Mouse (Mus musculus): ENCODE measurements around the gene Cx3cl1.

DNA sequence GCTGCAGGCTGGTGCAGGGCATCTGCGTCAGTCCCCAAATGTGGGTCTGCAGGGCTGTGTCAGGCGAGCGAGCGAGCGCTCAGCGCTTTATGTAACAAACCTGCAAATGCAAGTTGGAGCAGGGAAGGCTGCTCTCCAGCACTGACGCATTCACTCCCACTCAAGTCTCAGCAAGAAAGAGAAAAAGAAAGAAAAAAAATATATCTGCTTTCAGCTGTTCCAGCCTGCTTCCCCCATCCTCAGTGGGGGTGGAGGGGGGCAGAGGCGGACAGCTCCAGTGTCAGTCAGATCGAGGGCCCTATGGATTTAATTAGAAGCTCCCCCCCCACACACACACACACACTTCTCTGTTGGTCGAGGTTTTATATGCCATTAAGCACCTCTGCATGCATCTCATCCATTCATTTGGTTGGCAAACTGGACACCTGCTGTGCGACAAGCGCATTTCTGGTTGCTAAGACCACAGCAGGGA, 1.9 kb downstream of the Cx3cl1 start:
- TF ChIP-seq POLR2A (IDR thresholded peaks at IDR 0.05; ENCODE audit: control insufficient read depth, extremely low read depth, insufficient read depth, low read length, poor library complexity) (no peak), CTCF (IDR thresholded peaks at IDR 0.05; ENCODE audit: borderline replicate concordance, control insufficient read depth, extremely low read depth, insufficient read depth, low read length, poor library complexity) (no peak)
